Mouse (Mus musculus): ENCODE results near the gene Hemk1. TPM values are rescaled to one million over a fixed set of nuclear protein-coding genes. Genes with fewer than 3 reads are reported as not detected.
A peak's percentile ranks its signal among the peaks of the same experiment; 100 is the strongest.

Hemk1 gene
- polyA plus RNA-seq, 1 experiment from 2014 or later: 19.2 TPM

DNA sequence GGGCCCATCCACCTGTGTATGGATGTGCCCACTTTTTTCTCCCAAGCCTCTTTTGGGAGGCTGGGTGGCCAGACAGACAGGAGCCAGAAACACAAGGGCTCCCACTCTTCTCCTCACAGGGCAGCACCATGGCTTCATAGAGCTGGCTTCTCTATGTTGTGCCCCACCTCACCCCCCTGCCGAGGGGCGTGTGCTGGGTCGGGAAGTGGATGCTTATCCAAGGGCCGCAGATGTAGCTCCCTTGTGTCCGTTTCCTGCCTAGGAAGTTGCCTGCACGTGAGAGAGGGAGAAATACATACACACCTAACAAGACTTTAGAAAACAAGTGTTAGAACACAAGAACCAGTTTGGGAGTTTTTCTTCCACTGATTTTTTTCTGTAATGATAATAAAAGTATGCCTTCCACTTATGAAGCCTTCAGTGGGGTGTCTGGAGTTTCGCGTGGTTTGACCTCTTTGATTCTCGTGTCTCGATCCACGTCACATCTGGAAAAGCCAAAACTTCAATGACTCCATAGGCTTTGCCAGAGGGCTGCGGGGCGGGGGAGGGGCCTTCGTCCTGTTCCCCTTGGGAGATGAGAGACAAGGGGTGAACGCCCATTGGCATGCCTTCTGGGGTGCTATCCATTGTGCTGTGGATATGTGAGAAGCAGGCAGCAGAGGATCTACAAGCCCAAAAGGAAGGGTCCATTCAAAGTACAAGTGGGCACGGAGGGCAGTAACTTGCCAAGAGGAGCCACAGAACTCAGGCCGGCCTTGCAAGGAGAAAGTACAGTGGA is 36.4 kb downstream of the Hemk1 start:
- Histone ChIP-seq H3K27ac (ENCODE audit: low read length) (no peak overlapping the region), H3K4me2 (ENCODE audit: low read length) (no peak overlapping the region), H3K36me3 (ENCODE audit: control insufficient read depth, insufficient read depth, low read length) (0 out of 2 replicates have a peak, but pooled peaks cover 2% of the 10 kb centered on the region), H3K9me3 (replicated peaks; ENCODE audit: control insufficient read depth, low read length, poor library complexity, severe bottlenecking) (no peaks in the 10 kb centered on the region), H3K4me1 (ENCODE audit: control insufficient read depth, insufficient read depth, low read length) (peaks cover 7% of the 10 kb centered on the region; the same call in 1 of the 2 replicates), H3K4me3 (ENCODE audit: low read depth, low read length) (no peak overlapping the region), H3K9ac (ENCODE audit: low read depth, low read length) (no peak overlapping the region), H3K27me3 (ENCODE audit: control insufficient read depth, insufficient read depth, low read depth, low read length) (no peaks in the 10 kb centered on the region)
- WGBS: 84% methylated on average over 17 of the region's 17 CpGs
- no peak for ATAC-seq

DNA sequence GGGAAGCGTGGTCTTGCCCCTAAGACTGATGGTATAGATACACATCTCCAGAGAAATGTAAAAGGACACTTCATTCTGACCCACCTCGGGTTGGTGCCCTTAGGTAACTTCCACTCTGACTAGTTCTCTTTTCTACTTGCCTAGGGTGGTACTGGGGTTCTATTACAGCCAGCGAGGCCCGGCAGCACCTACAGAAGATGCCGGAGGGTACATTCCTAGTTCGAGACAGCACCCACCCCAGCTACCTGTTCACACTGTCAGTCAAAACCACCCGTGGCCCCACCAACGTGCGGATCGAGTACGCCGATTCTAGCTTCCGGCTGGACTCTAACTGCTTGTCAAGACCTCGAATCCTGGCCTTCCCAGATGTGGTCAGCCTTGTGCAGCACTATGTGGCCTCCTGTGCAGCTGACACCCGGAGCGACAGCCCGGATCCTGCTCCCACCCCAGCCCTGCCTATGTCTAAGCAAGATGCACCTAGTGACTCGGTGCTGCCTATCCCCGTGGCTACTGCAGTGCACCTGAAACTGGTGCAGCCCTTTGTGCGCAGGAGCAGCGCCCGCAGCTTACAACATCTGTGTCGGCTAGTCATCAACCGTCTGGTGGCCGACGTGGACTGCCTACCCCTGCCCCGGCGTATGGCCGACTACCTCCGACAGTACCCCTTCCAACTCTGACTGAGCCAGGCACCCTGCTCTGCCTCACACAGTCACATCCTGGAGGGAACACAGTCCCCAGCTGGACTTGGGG is 37.8 kb downstream of the Hemk1 start:
- H3K27ac ChIP-seq (ENCODE audit: low read length): no peak overlapping the region
- no peak overlapping the region for H3K4me2 ChIP-seq (ENCODE audit: low read length)
- no peak for ATAC-seq
- no peaks in the 10 kb centered on the region for H3K9me3 ChIP-seq (replicated peaks; ENCODE audit: control insufficient read depth, low read length, poor library complexity, severe bottlenecking)
- H3K27me3 ChIP-seq (ENCODE audit: control insufficient read depth, insufficient read depth, low read depth, low read length): 0 out of 2 replicates have a peak, but pooled peaks cover 2% of the 10 kb centered on the region
- H3K9ac ChIP-seq (ENCODE audit: low read depth, low read length): no peak overlapping the region
- 92% methylated on average over 30 of the region's 30 CpGs for WGBS
- 0 out of 2 replicates have a peak, but pooled peaks cover 2% of the 10 kb centered on the region for H3K36me3 ChIP-seq (ENCODE audit: control insufficient read depth, insufficient read depth, low read length)
- H3K4me3 ChIP-seq (ENCODE audit: low read depth, low read length): no peak overlapping the region
- peaks cover 7% of the 10 kb centered on the region; the same call in 1 of the 2 replicates for H3K4me1 ChIP-seq (ENCODE audit: control insufficient read depth, insufficient read depth, low read length)

DNA sequence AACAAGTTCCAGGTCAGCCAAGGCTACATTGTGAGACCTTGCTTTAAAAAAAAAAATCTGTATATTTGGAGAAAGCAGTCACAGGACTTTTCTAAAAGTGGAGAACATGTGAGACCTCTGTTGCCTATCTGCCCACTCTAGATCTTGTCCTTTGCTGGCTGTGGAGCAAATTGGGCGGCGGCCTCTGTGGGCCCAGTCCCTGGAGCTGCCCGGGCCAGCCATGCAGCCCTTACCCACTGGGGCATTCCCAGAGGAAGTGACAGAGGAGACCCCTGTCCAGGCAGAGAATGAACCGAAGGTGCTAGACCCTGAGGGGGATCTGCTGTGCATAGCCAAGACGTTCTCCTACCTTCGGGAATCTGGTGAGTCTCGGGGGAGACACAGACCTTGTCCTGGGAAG is 38.4 kb downstream of the Hemk1 start:
- Histone ChIP-seq H3K4me3 (ENCODE audit: low read depth, low read length) (no peak overlapping the region), H3K9me3 (replicated peaks; ENCODE audit: control insufficient read depth, low read length, poor library complexity, severe bottlenecking) (no peaks in the 10 kb centered on the region), H3K36me3 (ENCODE audit: control insufficient read depth, insufficient read depth, low read length) (0 out of 2 replicates have a peak, but pooled peaks cover 2% of the 10 kb centered on the region), H3K4me1 (ENCODE audit: control insufficient read depth, insufficient read depth, low read length) (peaks cover 7% of the 10 kb centered on the region; the same call in 1 of the 2 replicates), H3K27me3 (ENCODE audit: control insufficient read depth, insufficient read depth, low read depth, low read length) (0 out of 2 replicates have a peak, but pooled peaks cover 4% of the 10 kb centered on the region), H3K9ac (ENCODE audit: low read depth, low read length) (no peak overlapping the region), H3K27ac (ENCODE audit: low read length) (no peak overlapping the region), H3K4me2 (ENCODE audit: low read length) (no peak overlapping the region)
- 96% methylated on average over 7 of the region's 7 CpGs for WGBS
- ATAC-seq: no peak

GRCm38 (mm10) chr9:107298876-107299275 is 39.3 kb downstream of the Hemk1 start:
- Histone ChIP-seq H3K4me2 (ENCODE audit: low read length) (no peak overlapping the region), H3K27ac (ENCODE audit: low read length) (no peak overlapping the region), H3K36me3 (ENCODE audit: control insufficient read depth, insufficient read depth, low read length) (0 out of 2 replicates have a peak, but pooled peaks cover 2% of the 10 kb centered on the region), H3K9ac (ENCODE audit: low read depth, low read length) (no peak overlapping the region), H3K4me3 (ENCODE audit: low read depth, low read length) (no peak overlapping the region), H3K9me3 (replicated peaks; ENCODE audit: control insufficient read depth, low read length, poor library complexity, severe bottlenecking) (no peaks in the 10 kb centered on the region), H3K27me3 (ENCODE audit: control insufficient read depth, insufficient read depth, low read depth, low read length) (0 out of 2 replicates have a peak, but pooled peaks cover 4% of the 10 kb centered on the region), H3K4me1 (ENCODE audit: control insufficient read depth, insufficient read depth, low read length) (peaks cover 7% of the 10 kb centered on the region; the same call in 1 of the 2 replicates)
- ATAC-seq: no peak
- WGBS: 90% methylated on average over 6 of the region's 6 CpGs

- no peak overlapping the region for H3K27ac ChIP-seq (ENCODE audit: low read length)
- H3K4me3 ChIP-seq (ENCODE audit: low read depth, low read length): no peak overlapping the region
- no peak overlapping the region for H3K9ac ChIP-seq (ENCODE audit: low read depth, low read length)
- no peaks in the 10 kb centered on the region for H3K9me3 ChIP-seq (replicated peaks; ENCODE audit: control insufficient read depth, low read length, poor library complexity, severe bottlenecking)
- peaks cover 7% of the 10 kb centered on the region; the same call in 1 of the 2 replicates for H3K4me1 ChIP-seq (ENCODE audit: control insufficient read depth, insufficient read depth, low read length)
- no peak for ATAC-seq
- H3K27me3 ChIP-seq (ENCODE audit: control insufficient read depth, insufficient read depth, low read depth, low read length): 0 out of 2 replicates have a peak, but pooled peaks cover 4% of the 10 kb centered on the region
- no peak overlapping the region; the same call in 1 of the 2 replicates for H3K4me2 ChIP-seq (ENCODE audit: low read length)
- 0 out of 2 replicates have a peak, but pooled peaks cover 2% of the 10 kb centered on the region for H3K36me3 ChIP-seq (ENCODE audit: control insufficient read depth, insufficient read depth, low read length)
- 91% methylated on average over 8 of the region's 8 CpGs for WGBS
Observed at GRCm38 (mm10) chr9:107298059-107298780, 39.9 kb downstream of the Hemk1 start.

DNA sequence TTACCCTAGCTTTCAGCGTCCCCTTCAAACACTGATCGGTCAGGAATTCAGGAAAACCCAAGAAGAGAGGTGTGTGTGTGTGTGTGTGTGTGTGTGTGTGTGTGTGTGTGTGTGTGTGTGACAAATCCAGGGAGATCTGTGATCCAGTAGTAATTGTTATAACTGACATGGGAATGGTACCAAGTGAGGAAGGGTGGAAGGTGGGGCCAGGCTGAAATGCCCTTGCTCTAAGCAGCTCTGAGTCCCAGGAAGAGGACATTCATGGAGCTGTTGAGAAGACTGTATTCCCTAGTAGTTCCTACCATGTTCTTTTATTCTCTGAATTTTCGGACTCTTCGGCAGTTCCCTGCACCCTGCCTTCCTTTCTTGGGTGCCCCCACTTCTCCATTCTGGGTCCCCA is 40.5 kb downstream of the Hemk1 start:
- ATAC-seq: no peak
- peak overlapping the region; percentile 81 for H3K4me2 ChIP-seq (ENCODE audit: low read length)
- no peaks in the 10 kb centered on the region for H3K9me3 ChIP-seq (replicated peaks; ENCODE audit: control insufficient read depth, low read length, poor library complexity, severe bottlenecking)
- WGBS: 86% methylated on average over 4 of the region's 4 CpGs
- 0 out of 2 replicates have a peak, but pooled peaks cover 4% of the 10 kb centered on the region for H3K27me3 ChIP-seq (ENCODE audit: control insufficient read depth, insufficient read depth, low read depth, low read length)
- H3K4me3 ChIP-seq (ENCODE audit: low read depth, low read length): no peak overlapping the region; the same call in 1 of the 2 replicates
- H3K36me3 ChIP-seq (ENCODE audit: control insufficient read depth, insufficient read depth, low read length): 0 out of 2 replicates have a peak, but pooled peaks cover 2% of the 10 kb centered on the region
- no peak overlapping the region for H3K27ac ChIP-seq (ENCODE audit: low read length)
- H3K9ac ChIP-seq (ENCODE audit: low read depth, low read length): no peak overlapping the region; the same call in 1 of the 2 replicates
- H3K4me1 ChIP-seq (ENCODE audit: control insufficient read depth, insufficient read depth, low read length): peaks cover 7% of the 10 kb centered on the region; the same call in 1 of the 2 replicates

- H3K27me3 ChIP-seq (ENCODE audit: control insufficient read depth, insufficient read depth, low read depth, low read length): peaks cover 6% of the 10 kb centered on the region; the same call in 1 of the 2 replicates
- peak overlapping the region; percentile 81 for H3K4me2 ChIP-seq (ENCODE audit: low read length)
- no peaks in the 10 kb centered on the region for H3K9me3 ChIP-seq (replicated peaks; ENCODE audit: control insufficient read depth, low read length, poor library complexity, severe bottlenecking)
- H3K4me3 ChIP-seq (ENCODE audit: low read depth, low read length): peak overlapping the region; percentile 73
- H3K27ac ChIP-seq (ENCODE audit: low read length): no peak overlapping the region
- peaks cover 7% of the 10 kb centered on the region; the same call in 1 of the 2 replicates for H3K4me1 ChIP-seq (ENCODE audit: control insufficient read depth, insufficient read depth, low read length)
- WGBS: 10% methylated on average over 16 of the region's 16 CpGs
- ATAC-seq: peak; percentile 27; the same call in 1 of the 2 replicates
- 0 out of 2 replicates have a peak, but pooled peaks cover 2% of the 10 kb centered on the region for H3K36me3 ChIP-seq (ENCODE audit: control insufficient read depth, insufficient read depth, low read length)
- peak overlapping the region; percentile 72 for H3K9ac ChIP-seq (ENCODE audit: low read depth, low read length)
Observed at GRCm38 (mm10) chr9:107297059-107297458, 41.1 kb downstream of the Hemk1 start.

DNA sequence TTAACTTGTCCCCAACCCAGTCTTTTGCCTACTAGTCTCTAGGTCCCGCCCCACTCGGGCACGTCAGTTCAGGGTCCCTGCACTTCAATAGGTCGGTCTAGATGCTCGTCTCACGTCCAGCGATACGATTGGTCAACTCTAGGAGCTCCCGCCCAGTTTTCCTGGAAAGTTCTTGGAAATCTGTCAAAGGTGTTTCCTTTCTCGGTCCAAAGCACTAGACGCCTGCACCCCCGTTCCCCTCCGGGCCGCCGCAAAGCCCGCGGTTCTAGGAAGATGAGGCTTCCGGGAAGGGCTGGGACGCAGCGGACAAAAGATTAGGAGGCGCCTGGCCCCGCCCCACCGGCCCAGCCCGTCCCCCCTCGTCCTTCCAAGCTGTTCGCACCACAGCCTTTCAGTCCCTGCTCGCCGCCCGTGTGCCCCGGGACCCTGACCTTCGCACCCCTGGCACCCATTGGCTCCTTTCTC is 41.6 kb downstream of the Hemk1 start:
- ATAC-seq: peak; percentile 97
- peaks cover 7% of the 10 kb centered on the region; the same call in 1 of the 2 replicates for H3K4me1 ChIP-seq (ENCODE audit: control insufficient read depth, insufficient read depth, low read length)
- H3K27me3 ChIP-seq (ENCODE audit: control insufficient read depth, insufficient read depth, low read depth, low read length): peaks cover 6% of the 10 kb centered on the region; the same call in 1 of the 2 replicates
- H3K36me3 ChIP-seq (ENCODE audit: control insufficient read depth, insufficient read depth, low read length): 0 out of 2 replicates have a peak, but pooled peaks cover 2% of the 10 kb centered on the region
- no peaks in the 10 kb centered on the region for H3K9me3 ChIP-seq (replicated peaks; ENCODE audit: control insufficient read depth, low read length, poor library complexity, severe bottlenecking)
- WGBS: under 1% methylated on average over 31 of the region's 31 CpGs
- peak overlapping the region; percentile 73 for H3K4me3 ChIP-seq (ENCODE audit: low read depth, low read length)
- peak overlapping the region; percentile 81 for H3K4me2 ChIP-seq (ENCODE audit: low read length)
- H3K27ac ChIP-seq (ENCODE audit: low read length): peak overlapping the region; percentile 12; the same call in 1 of the 2 replicates
- H3K9ac ChIP-seq (ENCODE audit: low read depth, low read length): peak overlapping the region; percentile 72

All from midbrain, embryonic 16.5 days (tissue).